Mouse (Mus musculus): ENCODE measurements around the gene Hoxa4. TPM values are rescaled to one million over a fixed set of nuclear protein-coding genes. Genes with fewer than 3 reads are reported as not detected.

Hoxa4 gene
- polyA plus RNA-seq, 1 experiment from 2014 or later, result 2.5 TPM

- TF ChIP-seq CTCF (IDR thresholded peaks at IDR 0.05; ENCODE audit: low read depth), result no peak
- TF ChIP-seq EP300 (optimal IDR thresholded peaks at IDR 0.05), result no peak
- peak; percentile 14 for DNase-seq (ENCODE audit: low spot score)
- ATAC-seq (ENCODE audit: low FRiP score, low TSS enrichment), result no peak
- WGBS, result 21% methylated on average over 9 of the region's 9 CpGs
- Histone ChIP-seq H3K4me3 (ENCODE audit: low read depth, low read length) (peak overlapping the region; percentile 63), H3K4me1 (replicated peaks; ENCODE audit: control insufficient read depth, insufficient read depth) (no peaks in the 10 kb centered on the region), H3K36me3 (ENCODE audit: control insufficient read depth, insufficient read depth, low read length) (no peaks in the 10 kb centered on the region), H3K4me2 (replicated peaks; ENCODE audit: low read depth) (peak overlapping the region; percentile 75), H3K9me3 (ENCODE audit: control insufficient read depth, low read length) (no peaks in the 10 kb centered on the region), H3K27me3 (ENCODE audit: control insufficient read depth, insufficient read depth, low read length) (no peaks in the 10 kb centered on the region), H3K9ac (ENCODE audit: low read length) (peak overlapping the region; percentile 89), H3K27ac (replicated peaks) (peak overlapping the region; percentile 95)
Observed at GRCm38 (mm10) chr6:52177806-52178205, 13.7 kb downstream of the Hoxa4 start.

DNA sequence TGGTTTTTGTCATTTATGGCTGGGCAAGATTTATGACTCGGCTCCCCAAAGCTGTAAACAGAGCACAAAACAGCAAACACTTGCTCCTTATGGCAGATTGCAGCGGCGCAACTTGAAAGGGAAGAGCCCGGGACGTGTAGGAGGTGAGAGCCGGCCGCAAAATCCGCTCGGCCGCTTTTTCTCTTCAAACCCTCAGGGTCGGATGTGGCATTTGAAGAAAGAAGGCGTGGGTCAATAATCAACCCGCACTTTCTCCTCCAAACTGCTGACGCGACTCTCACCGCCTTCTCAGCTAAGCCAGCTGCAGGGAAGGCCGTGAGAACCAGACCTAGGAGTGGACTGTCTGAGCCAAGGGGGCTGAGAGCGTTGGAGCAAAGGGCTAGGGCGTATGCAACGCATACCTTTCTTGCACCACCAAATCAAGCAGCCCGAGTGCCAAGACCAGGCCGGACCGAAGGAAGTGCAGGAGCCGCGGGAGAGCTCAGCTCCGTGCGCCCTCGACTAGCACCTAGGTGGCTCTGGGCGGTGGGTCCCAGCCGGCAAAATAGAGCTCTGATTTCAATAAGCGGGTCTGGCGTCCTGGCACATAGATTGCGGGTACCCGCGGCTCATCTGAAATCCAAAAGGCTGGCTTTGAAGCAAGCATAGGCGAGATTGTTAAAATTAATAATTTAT is 14.4 kb downstream of the Hoxa4 start, which contains the start of gene 5730596B20Rik:
5730596B20Rik (plus strand) TSS at position 438 of the 675 bp plus-strand sequence.
- H3K27ac ChIP-seq (replicated peaks), result peak within 1 kb of the TSS; percentile 95
- H3K36me3 ChIP-seq (ENCODE audit: control insufficient read depth, insufficient read depth, low read length), result no peaks in the 10 kb centered on the region
- WGBS, result 6% methylated on average over 36 of the region's 36 CpGs
- H3K4me3 ChIP-seq (ENCODE audit: low read depth, low read length), result peak within 1 kb of the TSS; percentile 63
- DNase-seq (ENCODE audit: low spot score) (peak; percentile 29), ATAC-seq (ENCODE audit: low FRiP score, low TSS enrichment) (no peak)
- no peaks in the 10 kb centered on the region for H3K27me3 ChIP-seq (ENCODE audit: control insufficient read depth, insufficient read depth, low read length)
- TF ChIP-seq EP300 (optimal IDR thresholded peaks at IDR 0.05) (no peak), CTCF (IDR thresholded peaks at IDR 0.05; ENCODE audit: low read depth) (no peak)
- no peaks in the 10 kb centered on the region for H3K9me3 ChIP-seq (ENCODE audit: control insufficient read depth, low read length)
- 0 out of 2 replicates have a peak, but pooled peaks cover 1% of the 10 kb centered on the region for H3K4me1 ChIP-seq (replicated peaks; ENCODE audit: control insufficient read depth, insufficient read depth)
- H3K9ac ChIP-seq (ENCODE audit: low read length), result peak within 1 kb of the TSS; percentile 89
- peak within 1 kb of the TSS; percentile 75 for H3K4me2 ChIP-seq (replicated peaks; ENCODE audit: low read depth)

- H3K36me3 ChIP-seq (ENCODE audit: control insufficient read depth, insufficient read depth, low read length), result no peaks in the 10 kb centered on the region
- H3K4me2 ChIP-seq (replicated peaks; ENCODE audit: low read depth), result peak overlapping the region; percentile 75
- 0 out of 2 replicates have a peak, but pooled peaks cover 2% of the 10 kb centered on the region for H3K4me1 ChIP-seq (replicated peaks; ENCODE audit: control insufficient read depth, insufficient read depth)
- TF ChIP-seq CTCF (IDR thresholded peaks at IDR 0.05; ENCODE audit: low read depth), result no peak
- no peak for TF ChIP-seq EP300 (optimal IDR thresholded peaks at IDR 0.05)
- 8% methylated on average over 6 of the region's 6 CpGs for WGBS
- ATAC-seq (ENCODE audit: low FRiP score, low TSS enrichment), result no peak
- H3K27me3 ChIP-seq (ENCODE audit: control insufficient read depth, insufficient read depth, low read length), result no peaks in the 10 kb centered on the region
- peak; percentile 13 for DNase-seq (ENCODE audit: low spot score)
- no peaks in the 10 kb centered on the region for H3K9me3 ChIP-seq (ENCODE audit: control insufficient read depth, low read length)
- peak overlapping the region; percentile 63 for H3K4me3 ChIP-seq (ENCODE audit: low read depth, low read length)
- H3K27ac ChIP-seq (replicated peaks), result peak overlapping the region; percentile 95
- peak overlapping the region; percentile 89 for H3K9ac ChIP-seq (ENCODE audit: low read length)
Observed at GRCm38 (mm10) chr6:52176391-52176790, 15.2 kb downstream of the Hoxa4 start.

GRCm38 (mm10) chr6:52175864-52176263 is 15.7 kb downstream of the Hoxa4 start:
- DNase-seq (ENCODE audit: low spot score), result peak; percentile 45
- H3K4me1 ChIP-seq (replicated peaks; ENCODE audit: control insufficient read depth, insufficient read depth), result 0 out of 2 replicates have a peak, but pooled peaks cover 2% of the 10 kb centered on the region
- H3K27me3 ChIP-seq (ENCODE audit: control insufficient read depth, insufficient read depth, low read length), result no peaks in the 10 kb centered on the region
- peak overlapping the region; percentile 89 for H3K9ac ChIP-seq (ENCODE audit: low read length)
- WGBS, result under 1% methylated on average over 21 of the region's 35 CpGs
- ATAC-seq (ENCODE audit: low FRiP score, low TSS enrichment), result peak; percentile 45; the same call in 1 of the 2 replicates
- no peaks in the 10 kb centered on the region for H3K9me3 ChIP-seq (ENCODE audit: control insufficient read depth, low read length)
- TF ChIP-seq EP300 (optimal IDR thresholded peaks at IDR 0.05) (no peak), CTCF (IDR thresholded peaks at IDR 0.05; ENCODE audit: low read depth) (no peak)
- H3K36me3 ChIP-seq (ENCODE audit: control insufficient read depth, insufficient read depth, low read length), result no peaks in the 10 kb centered on the region
- peak overlapping the region; percentile 75 for H3K4me2 ChIP-seq (replicated peaks; ENCODE audit: low read depth)
- peak overlapping the region; percentile 63 for H3K4me3 ChIP-seq (ENCODE audit: low read depth, low read length)
- H3K27ac ChIP-seq (replicated peaks), result peak overlapping the region; percentile 95

DNA sequence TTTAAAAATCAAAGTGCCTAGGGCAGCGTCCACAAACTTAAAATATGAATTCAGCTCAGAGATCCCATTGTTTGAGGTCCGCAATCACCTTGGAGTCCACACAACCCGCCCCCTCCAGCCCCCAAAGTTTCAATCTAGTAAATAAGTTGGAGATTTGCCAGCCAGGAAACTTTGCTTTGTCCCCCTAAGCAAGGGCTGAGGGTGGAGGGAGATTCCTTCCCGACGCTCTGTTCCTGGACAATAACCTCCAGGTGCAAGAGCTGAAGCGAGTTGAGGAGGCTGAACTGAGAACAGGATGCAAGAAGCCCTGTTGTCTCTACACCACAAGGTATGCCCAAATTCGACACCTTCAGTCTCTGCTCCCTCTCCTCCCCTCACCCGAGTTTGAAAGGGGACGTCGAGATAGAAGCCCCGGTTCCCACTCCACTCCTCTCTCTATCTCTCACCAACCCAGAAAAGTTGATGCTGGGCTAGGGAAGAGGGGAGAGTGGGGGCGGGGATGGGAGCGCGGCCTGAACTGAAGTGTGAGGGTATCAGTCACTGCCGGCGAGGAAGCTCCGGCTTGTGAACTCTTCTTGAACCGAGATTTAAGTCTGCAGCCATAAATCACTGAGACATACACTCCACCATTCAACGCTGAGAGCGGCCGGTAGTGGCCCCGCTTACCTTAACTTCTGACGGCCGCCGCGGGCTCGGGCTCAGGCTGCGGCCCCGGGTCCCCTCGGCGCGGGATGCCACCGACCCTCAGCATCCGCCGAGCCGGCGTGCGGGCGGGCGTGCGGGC is 16.4 kb downstream of the Hoxa4 start:
- peak overlapping the region; percentile 63 for H3K4me3 ChIP-seq (ENCODE audit: low read depth, low read length)
- peak overlapping the region; percentile 75 for H3K4me2 ChIP-seq (replicated peaks; ENCODE audit: low read depth)
- TF ChIP-seq CTCF (IDR thresholded peaks at IDR 0.05; ENCODE audit: low read depth) (no peak), EP300 (optimal IDR thresholded peaks at IDR 0.05) (no peak)
- peak overlapping the region; percentile 89 for H3K9ac ChIP-seq (ENCODE audit: low read length)
- no peaks in the 10 kb centered on the region for H3K27me3 ChIP-seq (ENCODE audit: control insufficient read depth, insufficient read depth, low read length)
- no peaks in the 10 kb centered on the region for H3K36me3 ChIP-seq (ENCODE audit: control insufficient read depth, insufficient read depth, low read length)
- DNase-seq (ENCODE audit: low spot score) (peak; percentile 44), ATAC-seq (ENCODE audit: low FRiP score, low TSS enrichment) (peak; percentile 19; the same call in 1 of the 2 replicates)
- no peaks in the 10 kb centered on the region for H3K9me3 ChIP-seq (ENCODE audit: control insufficient read depth, low read length)
- 0 out of 2 replicates have a peak, but pooled peaks cover 2% of the 10 kb centered on the region for H3K4me1 ChIP-seq (replicated peaks; ENCODE audit: control insufficient read depth, insufficient read depth)
- 3% methylated on average over 41 of the region's 41 CpGs for WGBS
- H3K27ac ChIP-seq (replicated peaks), result peak overlapping the region; percentile 95

All from stomach, postnatal 0 days (tissue).